Mouse (Mus musculus): ENCODE data around the gene Cd300a.

GRCm38 (mm10) chr11:114914978-114915377 lies 25.1 kb downstream of the Cd300a start:
- TF ChIP-seq POLR2A (IDR thresholded peaks at IDR 0.05; ENCODE audit: low read depth, low read length) = no peak
- no peak for TF ChIP-seq CTCF (conservative IDR thresholded peaks at IDR 0.05; ENCODE audit: insufficient read depth, insufficient read length, low read depth, low read length)
